In the genomic region with DNA sequence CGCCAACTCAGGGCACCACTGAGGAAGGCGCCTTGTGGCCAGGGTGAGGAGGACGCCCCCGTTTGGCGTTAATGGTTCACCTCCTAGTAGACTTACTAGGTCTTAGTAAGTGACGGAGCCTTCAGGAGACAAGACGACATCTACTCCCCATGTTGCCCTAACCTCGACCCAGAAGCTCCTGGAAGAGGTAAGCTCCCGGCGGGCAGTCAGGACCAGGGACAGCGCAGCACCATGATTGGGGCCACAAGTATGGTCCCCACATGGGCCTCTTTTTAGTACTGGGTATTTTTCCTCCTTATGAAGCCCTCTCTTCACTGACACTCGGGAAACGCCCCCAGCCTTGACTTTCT, we compare ENCODE assay signal across 7 mouse cellular contexts. TPM values are rescaled to one million over a fixed set of nuclear protein-coding genes. Genes with fewer than 3 reads are reported as not detected.
DNase-seq lines count a peak whose midpoint lies in the region; ATAC-seq and TF ChIP-seq lines count a peak whose summit lies in the region.

No protein-coding gene starts in this region.

- peak overlapping the region; percentile 88 for H3K27ac ChIP-seq in forebrain, embryonic 15.5 days (replicated peaks)
- H3K27ac ChIP-seq in midbrain, embryonic 15.5 days, result peak overlapping the region; percentile 91

- H3K27me3 ChIP-seq in C2C12 (ENCODE audit: control insufficient read depth, insufficient read depth, insufficient read length), result no peaks in the 10 kb centered on the region
- H3K27me3 ChIP-seq in forebrain, embryonic 15.5 days, result no peaks in the 10 kb centered on the region
- H3K27me3 ChIP-seq in midbrain, embryonic 15.5 days (replicated peaks), result no peaks in the 10 kb centered on the region

- no peak for ATAC-seq in forebrain, embryonic 15.5 days (replicated peaks)
- ATAC-seq in midbrain, embryonic 15.5 days (replicated peaks), result no peak

- H3K4me1 ChIP-seq in forebrain, embryonic 15.5 days, result peaks cover 45% of the 10 kb centered on the region
- peaks cover 46% of the 10 kb centered on the region for H3K4me1 ChIP-seq in midbrain, embryonic 15.5 days

- peaks cover 10% of the 10 kb centered on the region for H3K79me2 ChIP-seq in C2C12 (ENCODE audit: control insufficient read depth, insufficient read depth)

- H3K9me3 ChIP-seq in forebrain, embryonic 15.5 days, result no peaks in the 10 kb centered on the region
- no peaks in the 10 kb centered on the region for H3K9me3 ChIP-seq in midbrain, embryonic 15.5 days

- DNase-seq in ES-CJ7 (ENCODE audit: low read depth, low spot score), result peak; percentile 81
- peak; percentile 79 to 80 for DNase-seq in kidney, postnatal 4 days
- DNase-seq in cerebellum, adult 18-20 months, result no peak
- DNase-seq in right cerebral cortex, postnatal 25 days, result no peak

- no peak for TF ChIP-seq CTCF in C2C12 (IDR thresholded peaks at IDR 0.05; ENCODE audit: control insufficient read depth, insufficient read depth, insufficient read length)

- H3K4me2 ChIP-seq in forebrain, embryonic 15.5 days (replicated peaks), result peak overlapping the region; percentile 84
- H3K4me2 ChIP-seq in midbrain, embryonic 15.5 days, result peak overlapping the region; percentile 71

- peak overlapping the region; percentile 80 for H3K9ac ChIP-seq in forebrain, embryonic 15.5 days (replicated peaks)
- peak overlapping the region; percentile 93 for H3K9ac ChIP-seq in midbrain, embryonic 15.5 days

- no peaks in the 10 kb centered on the region for H3K79me3 ChIP-seq in C2C12 (ENCODE audit: low read depth)

- 4% methylated on average over 13 of the region's 13 CpGs for WGBS in forebrain, embryonic 15.5 days
- 2% methylated on average over 13 of the region's 13 CpGs for WGBS in midbrain, embryonic 15.5 days

- H3K4me3 ChIP-seq in C2C12 (ENCODE audit: insufficient read depth, poor library complexity, severe bottlenecking), result peak overlapping the region; percentile 62
- peak overlapping the region; percentile 78 for H3K4me3 ChIP-seq in forebrain, embryonic 15.5 days
- H3K4me3 ChIP-seq in midbrain, embryonic 15.5 days, result peak overlapping the region; percentile 89

- H3K36me3 ChIP-seq in C2C12 (ENCODE audit: control insufficient read depth, insufficient read depth), result peaks cover 25% of the 10 kb centered on the region
- H3K36me3 ChIP-seq in forebrain, embryonic 15.5 days, result peaks cover 15% of the 10 kb centered on the region
- peaks cover 9% of the 10 kb centered on the region for H3K36me3 ChIP-seq in midbrain, embryonic 15.5 days (replicated peaks)

- no peak overlapping the region for H3ac ChIP-seq in C2C12 (ENCODE audit: control insufficient read depth, insufficient read length, low read depth)

TF ChIP-seq in C2C12, 6 proteins besides CTCF, POLR2A, EP300 and RAD21:
- no peak for TF ChIP-seq CEBPB (IDR thresholded peaks at IDR 0.05; ENCODE audit: low read depth)

RNA-seq across cellular contexts. Expression of a gene that starts 0.6 kb away (rescaled TPM):
- polyA plus RNA-seq in C2C12 (2012; fragmentation: generic; extraction: Trizol), result 14.9 TPM
- 42.8 and 42.9 TPM in 2 replicates for polyA plus RNA-seq in forebrain, embryonic 15.5 days (2015; fragmentation: Nextera tagmentation; extraction: Ambion mirVana)
- polyA plus RNA-seq in midbrain, embryonic 15.5 days (2015; fragmentation: Nextera tagmentation; extraction: Ambion mirVana), result 30.8 and 32.5 TPM in 2 replicates

RNA-seq across cellular contexts. Expression of a gene that starts 9.5 kb away (rescaled TPM):
- 30.5 TPM for polyA plus RNA-seq in C2C12 (2012; fragmentation: generic; extraction: Trizol)
- 5.5 and 5.8 TPM in 2 replicates for polyA plus RNA-seq in forebrain, embryonic 15.5 days (2015; fragmentation: Nextera tagmentation; extraction: Ambion mirVana)
- 4.0 and 5.1 TPM in 2 replicates for polyA plus RNA-seq in midbrain, embryonic 15.5 days (2015; fragmentation: Nextera tagmentation; extraction: Ambion mirVana)

RNA-seq across cellular contexts. Expression of a gene that starts 21.5 kb away (rescaled TPM):
- polyA plus RNA-seq in C2C12 (2012; fragmentation: generic; extraction: Trizol), result 15.0 TPM
- polyA plus RNA-seq in forebrain, embryonic 15.5 days (2015; fragmentation: Nextera tagmentation; extraction: Ambion mirVana), result 31.5 and 38.6 TPM in 2 replicates
- 27.0 and 31.4 TPM in 2 replicates for polyA plus RNA-seq in midbrain, embryonic 15.5 days (2015; fragmentation: Nextera tagmentation; extraction: Ambion mirVana)

RNA-seq across cellular contexts. Expression of a gene that starts 27.1 kb away (rescaled TPM):
- polyA plus RNA-seq in C2C12 (2012; fragmentation: generic; extraction: Trizol), result 19.0 TPM
- polyA plus RNA-seq in forebrain, embryonic 15.5 days (2015; fragmentation: Nextera tagmentation; extraction: Ambion mirVana), result 17.5 and 17.7 TPM in 2 replicates
- polyA plus RNA-seq in midbrain, embryonic 15.5 days (2015; fragmentation: Nextera tagmentation; extraction: Ambion mirVana), result 20.1 and 21.2 TPM in 2 replicates

RNA-seq across cellular contexts. Expression of a gene that starts 30.6 kb away (rescaled TPM):
- 206 TPM for polyA plus RNA-seq in C2C12 (2012; fragmentation: generic; extraction: Trizol)
- polyA plus RNA-seq in forebrain, embryonic 15.5 days (2015; fragmentation: Nextera tagmentation; extraction: Ambion mirVana), result 113 and 118 TPM in 2 replicates
- polyA plus RNA-seq in midbrain, embryonic 15.5 days (2015; fragmentation: Nextera tagmentation; extraction: Ambion mirVana), result 101 and 108 TPM in 2 replicates

Comparison
In these comparisons a context has a peak if more than half of its experiments do, and no peak if none do; other contexts are left out.
1. DNase-seq: peak in ES-CJ7 (single experiment) and kidney, postnatal 4 days (2 of 2); none in cerebellum, adult 18-20 months (0 of 2) and right cerebral cortex, postnatal 25 days (single experiment).
2. Peak in every context shown above with its lines, with median percentiles within 50 percentile points of each other: H3K4me3 ChIP-seq.